Mouse (Mus musculus) heart, adult 2 months (tissue): Measurements from ENCODE around the gene Ctps2. TPM values are rescaled to one million over a fixed set of nuclear protein-coding genes. Genes with fewer than 3 reads are reported as not detected.
"Not testable (repeated sequence)": the region's sequence is repeated elsewhere in the genome, so short reads cannot be mapped to it uniquely, and the experiment has no call there.

ENCODE experiments used
- DNase-seq, 2 experiments: peaks; one replicate each; pipeline ENCODE4 v3.0.0; 2021
- H3K27ac ChIP-seq: fragments of 200-600 bp; 2 replicates; pipeline ENCODE4 v1.8.1; 2022
- H3K27me3 ChIP-seq: fragments of 200-500 bp; 2 replicates; pipeline ENCODE4 v1.6.1; 2012; ENCODE audit warnings: mild to moderate bottlenecking, low read length, inconsistent platforms, mixed read lengths; ENCODE audit not compliant: control insufficient read depth, insufficient read depth
- H3K36me3 ChIP-seq: fragments of 200-500 bp; 2 replicates; pipeline ENCODE4 v1.6.1; 2012; ENCODE audit warnings: low read length, inconsistent platforms; ENCODE audit not compliant: control insufficient read depth, insufficient read depth
- H3K4me1 ChIP-seq: fragments of 200-500 bp; 2 replicates; pipeline ENCODE4 v1.6.1; 2011; ENCODE audit warnings: low read length; ENCODE audit not compliant: control insufficient read depth, insufficient read depth
- H3K4me3 ChIP-seq: fragments of 200-600 bp; 2 replicates; pipeline ENCODE4 v1.8.1; 2022
- H3K79me2 ChIP-seq: fragments of 200-500 bp; replicated peaks from 2 replicates; pipeline ENCODE4 v1.6.1; 2012; ENCODE audit warnings: mild to moderate bottlenecking, inconsistent platforms, low read length, moderate library complexity, mixed read lengths; ENCODE audit not compliant: control insufficient read depth, insufficient read depth
- H3K9ac ChIP-seq: fragments of 200-500 bp; 2 replicates; pipeline ENCODE4 v1.6.1; 2012; ENCODE audit warnings: low read depth, mild to moderate bottlenecking, control low read depth, inconsistent platforms, low read length, mixed read lengths
- CTCF ChIP-seq: fragments of 200-600 bp; IDR thresholded peaks from 2 replicates; pipeline ENCODE4 v1.8.1; 2022; ENCODE audit warnings: antibody characterized with exemption, mild to moderate bottlenecking, moderate library complexity
- EP300 ChIP-seq: fragments of 200-500 bp; IDR thresholded peaks from 2 replicates; pipeline ENCODE4 v1.6.1; 2011; ENCODE audit warnings: low read depth, low read length, control low read depth; ENCODE audit not compliant: insufficient read depth
- POLR2A ChIP-seq: fragments of 200-500 bp; IDR thresholded peaks from 2 replicates; pipeline ENCODE4 v1.6.1; 2011; ENCODE audit warnings: mild to moderate bottlenecking, low read depth, low read length, control low read depth; ENCODE audit not compliant: insufficient read depth
- WGBS: fragments of 180-500 bp; shearing (Covaris S2); methylation state at CpG from one replicate; pipeline ENCODE4 v1.1.7; 2018; 5-methylcytosine and 5-hydroxymethylcytosine counted together
- intact Hi-C: fragments of 180-260 bp; cut with DNase I; formaldehyde crosslinking; loops from one replicate; pipeline ENCODE4 v1.15.1; 2025
- polyA plus RNA-seq: library from polyadenylated mRNA; depleted of rRNA; stranded (reverse); fragments of >200 nt; gene quantifications from 2 replicates; pipeline ENCODE4 v1.2.3, GENCODE M21; 2012
- total RNA-seq, 2 experiments: library from RNA; stranded (reverse); gene quantifications; 2 replicates each; pipeline ENCODE4 v1.2.3; 2021

The Ctps2 gene
- total and polyA plus RNA-seq, 3 experiments = 7.2 to 16.4 (median 12.4) TPM

GRCm38 (mm10) chrX:162887931-162888511 is 13.0 kb upstream of the Ctps2 start, which contains the start of gene Syap1:
Syap1 (minus strand) TSS chrX:162888447.
- WGBS = 22% methylated on average over 42 of the region's 47 CpGs
- peaks cover 2% of the 10 kb centered on the region for H3K4me1 ChIP-seq
- peak; percentile 87 to 88 for DNase-seq
- H3K27ac ChIP-seq = peak within 1 kb of the TSS; percentile 85
- peak within 1 kb of the TSS; percentile 69 for H3K4me3 ChIP-seq
- H3K9ac ChIP-seq = peak within 1 kb of the TSS; percentile 99
- H3K27me3 ChIP-seq = no peaks in the 10 kb centered on the region
- intact Hi-C loops = no loop called here
- H3K36me3 ChIP-seq = no peaks in the 10 kb centered on the region; the same call in 1 of the 2 replicates
- TF ChIP-seq CTCF (no peak), POLR2A (peak; percentile 78)
- H3K79me2 ChIP-seq = peaks cover 3% of the 10 kb centered on the region

- intact Hi-C loops, H3K4me1 ChIP-seq: not testable (repeated sequence)
Observed at GRCm38 (mm10) chrX:162888575-162889223, 12.3 kb upstream of the Ctps2 start.

DNA sequence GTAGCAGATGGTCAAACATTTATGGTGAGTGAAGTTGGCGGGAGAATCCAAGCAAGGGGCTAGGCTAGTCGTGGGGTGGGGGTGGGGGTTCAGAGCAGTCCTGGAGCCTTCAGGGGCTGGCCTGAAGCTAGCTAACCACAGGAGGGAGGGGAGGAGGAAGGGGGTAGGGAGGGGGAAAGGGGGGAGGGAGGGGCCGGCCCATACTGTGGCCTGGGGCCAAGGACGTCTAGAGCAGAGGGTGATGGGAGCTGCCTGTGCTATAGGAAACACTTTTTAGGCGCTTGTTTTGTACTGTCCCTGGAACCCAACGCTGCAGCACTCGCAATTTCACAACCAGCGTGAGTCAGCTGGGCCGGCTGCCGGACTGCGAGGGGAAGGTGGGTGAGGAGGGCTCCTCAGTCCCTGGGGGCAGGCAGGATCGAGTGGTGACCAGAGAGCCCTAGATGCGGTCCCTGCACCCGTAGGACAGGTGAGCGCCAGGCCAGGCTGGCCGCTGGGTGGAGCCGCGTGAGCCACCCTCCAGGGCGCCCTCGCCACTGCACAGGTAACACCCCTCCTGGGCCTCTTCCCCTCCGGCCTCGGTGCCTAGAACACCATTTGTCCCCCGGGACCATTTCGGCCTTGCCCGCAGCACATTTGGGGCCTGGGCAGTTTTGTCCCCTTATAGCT is 467 bp downstream of the Ctps2 start:
- DNase-seq = peak; percentile 56 to 69
- Histone ChIP-seq H3K27ac (peak overlapping the region; percentile 58), H3K36me3 (no peaks in the 10 kb centered on the region), H3K4me3 (peak overlapping the region; percentile 68), H3K27me3 (no peaks in the 10 kb centered on the region), H3K9ac (peak overlapping the region; percentile 74), H3K4me1 (no peaks in the 10 kb centered on the region), H3K79me2 (no peaks in the 10 kb centered on the region)
- 17% methylated on average over 25 of the region's 25 CpGs for WGBS
- TF ChIP-seq EP300 = no peak
- TF ChIP-seq CTCF = no peak
- TF ChIP-seq POLR2A = no peak
- intact Hi-C loops = no loop called here

More at GRCm38 (mm10) chrX:162888575-162889223, 12.3 kb upstream of the Ctps2 start:
- H3K4me3 ChIP-seq, H3K9ac ChIP-seq, H3K27me3 ChIP-seq, H3K79me2 ChIP-seq, H3K27ac ChIP-seq, H3K36me3 ChIP-seq: not testable (repeated sequence)
- 63% methylated on average over 9 of the region's 25 CpGs for WGBS
- peak in 1 of 2 experiments; percentile 1 for DNase-seq

- peak; percentile 55 to 61 for DNase-seq
- H3K36me3 ChIP-seq = no peaks in the 10 kb centered on the region
- H3K4me1 ChIP-seq = no peaks in the 10 kb centered on the region
- WGBS = 18% methylated on average over 29 of the region's 29 CpGs
- H3K27ac ChIP-seq = peak overlapping the region; percentile 58
- H3K9ac ChIP-seq = peak overlapping the region; percentile 74
- intact Hi-C loops = no loop called here
- H3K79me2 ChIP-seq = no peaks in the 10 kb centered on the region
- H3K27me3 ChIP-seq = no peaks in the 10 kb centered on the region
- peak overlapping the region; percentile 68 for H3K4me3 ChIP-seq
- TF ChIP-seq EP300 = no peak
- 0 out of 2 replicates have a peak, but pooled peaks have one; percentile 9 for TF ChIP-seq CTCF
- no peak for TF ChIP-seq POLR2A
Observed at GRCm38 (mm10) chrX:162902040-162902734, 1.1 kb downstream of the Ctps2 start.

DNA sequence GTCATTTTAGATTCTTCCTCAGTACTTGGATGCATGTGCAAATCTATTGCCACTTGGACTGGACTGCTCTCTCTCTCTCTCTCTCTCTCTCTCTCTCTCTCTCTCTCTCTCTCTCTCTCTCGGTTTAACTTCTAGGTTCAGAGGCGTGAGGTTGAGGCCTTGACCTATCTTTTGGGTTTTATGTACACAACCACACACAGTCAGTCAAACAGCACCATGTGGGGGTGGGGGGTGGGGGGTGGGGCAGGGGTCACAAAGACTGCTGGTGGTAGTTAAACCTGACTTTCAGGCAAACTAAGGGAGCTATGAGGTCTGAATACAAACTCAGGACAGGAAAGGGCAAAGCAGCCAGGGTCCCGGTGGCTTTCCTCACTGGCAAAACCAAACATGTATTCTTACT is 6.5 kb downstream of the Ctps2 start:
- no peaks in the 10 kb centered on the region for H3K36me3 ChIP-seq
- no peak for TF ChIP-seq EP300
- no peak for TF ChIP-seq POLR2A
- TF ChIP-seq CTCF = no peak
- H3K79me2 ChIP-seq = no peaks in the 10 kb centered on the region
- H3K9ac ChIP-seq = no peak overlapping the region
- no peaks in the 10 kb centered on the region for H3K27me3 ChIP-seq
- H3K4me3 ChIP-seq = no peak overlapping the region
- no peak for DNase-seq
- no peaks in the 10 kb centered on the region for H3K4me1 ChIP-seq
- no peak overlapping the region for H3K27ac ChIP-seq
- 89% methylated on average over 2 of the region's 3 CpGs for whole genome bisulfite sequencing
- intact Hi-C loops = no loop called here
